Comparison of ENCODE assay signal across 28 mouse cellular contexts in genomic region chr13:79158757-79159156, GRCm38 (mm10).
"Had no signal": no experiment of that assay in that cellular context is flagged by ENCODE, and none has a peak within 500 bp of the region (broad histone marks: within the 10 kb centered on the region; RNA-seq: fewer than 3 reads in every experiment).

No protein-coding gene starts in this region.

- H3K36me3 ChIP-seq: heart, embryonic 10.5 days; heart, embryonic 12.5 days; hindbrain, embryonic 10.5 days; hindbrain, embryonic 12.5 days; intestine, embryonic 15.5 days; limb, embryonic 10.5 days; limb, embryonic 12.5 days; liver, embryonic 13.5 days; liver, embryonic 15.5 days had no signal

- H3K4me3 ChIP-seq: gastrocnemius, adult 2 months; heart, embryonic 10.5 days; heart, embryonic 12.5 days; hindbrain, embryonic 10.5 days; hindbrain, embryonic 12.5 days; intestine, embryonic 15.5 days; layer of hippocampus, adult 2 months; left cerebral cortex, adult 2 months; limb, embryonic 10.5 days; limb, embryonic 12.5 days; liver, embryonic 13.5 days; liver, embryonic 15.5 days had no signal

- H3K9me3 ChIP-seq: heart, embryonic 10.5 days; hindbrain, embryonic 10.5 days; hindbrain, embryonic 12.5 days; intestine, embryonic 15.5 days; limb, embryonic 10.5 days; limb, embryonic 12.5 days; liver, embryonic 13.5 days; liver, embryonic 15.5 days had no signal

- DNase-seq: gastrocnemius, adult 2 months; gastrocnemius, postnatal 10 days; gastrocnemius, postnatal 25 days; heart, adult 11 months; heart, postnatal 10 days; heart, postnatal 4 days; kidney, adult 18-20 months; kidney, adult 8-10 months; kidney, postnatal 10 days; kidney, postnatal 25 days; kidney, postnatal 4 days; liver; liver, embryonic 13.5 days had no signal

- H3K27ac ChIP-seq: gastrocnemius, adult 2 months; heart, embryonic 10.5 days; hindbrain, embryonic 10.5 days; hindbrain, embryonic 12.5 days; hindbrain, embryonic 14.5 days; intestine, embryonic 15.5 days; layer of hippocampus, adult 2 months; left cerebral cortex, adult 2 months; limb, embryonic 10.5 days; limb, embryonic 12.5 days; liver, embryonic 13.5 days; liver, embryonic 15.5 days had no signal

- ATAC-seq: hindbrain, embryonic 16.5 days; inflammation-experienced regulatory T-cells, adult 6 months; intestine, embryonic 15.5 days; intestine, postnatal 0 days had no signal

- H3K27me3 ChIP-seq: heart, embryonic 12.5 days; hindbrain, embryonic 12.5 days; intestine, embryonic 15.5 days; limb, embryonic 12.5 days; liver, embryonic 13.5 days; liver, embryonic 15.5 days had no signal

- H3K9ac ChIP-seq: heart, embryonic 12.5 days; hindbrain, embryonic 12.5 days; hindbrain, embryonic 14.5 days; intestine, embryonic 15.5 days; limb, embryonic 12.5 days; liver, embryonic 13.5 days; liver, embryonic 15.5 days had no signal

- H3K4me1 ChIP-seq: heart, embryonic 10.5 days; heart, embryonic 12.5 days; hindbrain, embryonic 10.5 days; hindbrain, embryonic 12.5 days; intestine, embryonic 15.5 days; limb, embryonic 10.5 days; limb, embryonic 12.5 days; liver, embryonic 13.5 days; liver, embryonic 15.5 days had no signal

- H3K4me2 ChIP-seq: heart, embryonic 12.5 days; hindbrain, embryonic 12.5 days; hindbrain, embryonic 14.5 days; intestine, embryonic 15.5 days; limb, embryonic 12.5 days; liver, embryonic 11.5 days; liver, embryonic 13.5 days; liver, embryonic 15.5 days had no signal
